Mouse (Mus musculus) heart, adult 8-10 months (tissue): Measurements from ENCODE around the gene Camta1. TPM values are rescaled to one million over a fixed set of nuclear protein-coding genes. Genes with fewer than 3 reads are reported as not detected.
"Not testable (repeated sequence)": the region's sequence is repeated elsewhere in the genome, so short reads cannot be mapped to it uniquely, and the experiment has no call there.

Experiments
- DNase-seq: peaks from one replicate; pipeline ENCODE4 v3.0.0; 2022; ENCODE audit warnings: low spot score
- total RNA-seq, 4 experiments: library from RNA; stranded (reverse); gene quantifications; 2 replicates each; pipeline ENCODE4 v1.2.4; 2022

Camta1 gene
- total RNA-seq, 4 experiments from 2014 or later: 185 to 232 (median 202) TPM

- DNase-seq: peak; percentile 83
Measured at GRCm38 (mm10) chr4:150901651-150902050, 960.0 kb downstream of the Camta1 start.

DNA sequence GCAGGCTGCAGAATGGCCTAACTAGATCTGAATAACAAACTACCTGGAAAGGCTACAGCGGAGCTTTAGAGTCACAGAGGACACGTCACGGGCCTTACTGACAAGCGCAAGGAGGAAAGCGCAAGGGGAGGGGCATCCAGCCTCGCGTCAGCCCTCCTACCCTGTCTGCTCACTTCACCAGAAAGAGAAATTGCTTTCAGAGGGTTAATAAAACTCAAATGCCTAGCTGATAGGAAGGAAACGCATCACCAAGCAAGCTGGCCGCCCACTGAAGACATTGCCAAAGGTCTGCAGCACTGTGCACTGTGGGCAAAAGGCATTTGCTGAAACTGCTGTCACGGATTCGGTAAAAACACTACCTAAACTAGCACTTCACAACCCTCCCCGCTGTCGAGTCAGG lies 961.2 kb downstream of the Camta1 start:
- DNase-seq: no peak

- DNase-seq: peak; percentile 73
Measured at GRCm38 (mm10) chr4:150898716-150899365, 962.8 kb downstream of the Camta1 start.

GRCm38 (mm10) chr4:150896896-150897624 lies 964.6 kb downstream of the Camta1 start:
- DNase-seq: no peak

- no peak for DNase-seq
Measured at GRCm38 (mm10) chr4:150894718-150895501, 966.8 kb downstream of the Camta1 start.

DNA sequence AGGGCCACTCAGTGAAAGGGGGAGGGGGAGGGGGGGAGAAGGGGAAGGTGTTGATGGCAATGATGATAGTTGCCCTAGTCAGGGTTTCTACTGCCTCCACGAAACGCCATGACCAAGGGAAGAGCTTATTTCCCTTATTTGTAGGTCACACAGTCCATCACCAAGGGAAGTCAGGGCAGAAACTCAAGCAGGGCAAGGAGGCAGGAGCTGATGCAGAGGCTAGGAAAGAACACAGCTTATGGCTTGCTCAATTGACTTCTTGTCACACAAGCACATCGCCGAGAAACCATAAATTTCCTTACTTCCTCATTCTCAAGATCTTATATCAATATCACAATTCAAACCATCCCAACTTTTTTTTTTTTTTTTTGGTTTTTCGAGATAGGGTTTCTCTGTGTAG lies 970.4 kb downstream of the Camta1 start:
- DNase-seq: no peak

DNA sequence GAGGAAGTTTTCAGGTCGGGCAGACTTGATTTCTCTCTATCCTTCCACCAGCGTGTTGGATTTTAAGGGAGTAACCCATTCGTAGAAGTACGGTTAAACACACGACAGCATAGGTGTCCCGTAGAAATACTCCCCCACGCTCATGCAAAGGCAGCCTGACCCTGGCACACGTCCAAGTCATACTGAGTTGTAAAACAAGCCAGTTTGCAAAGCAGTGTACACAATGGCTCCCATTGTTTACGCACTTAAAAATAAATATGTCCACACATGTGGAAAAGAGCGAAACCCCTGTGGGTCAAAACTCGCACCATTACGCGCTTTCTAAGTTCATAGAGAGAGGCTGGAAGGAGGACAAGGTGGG lies 971.7 kb downstream of the Camta1 start:
- no peak for DNase-seq

DNA sequence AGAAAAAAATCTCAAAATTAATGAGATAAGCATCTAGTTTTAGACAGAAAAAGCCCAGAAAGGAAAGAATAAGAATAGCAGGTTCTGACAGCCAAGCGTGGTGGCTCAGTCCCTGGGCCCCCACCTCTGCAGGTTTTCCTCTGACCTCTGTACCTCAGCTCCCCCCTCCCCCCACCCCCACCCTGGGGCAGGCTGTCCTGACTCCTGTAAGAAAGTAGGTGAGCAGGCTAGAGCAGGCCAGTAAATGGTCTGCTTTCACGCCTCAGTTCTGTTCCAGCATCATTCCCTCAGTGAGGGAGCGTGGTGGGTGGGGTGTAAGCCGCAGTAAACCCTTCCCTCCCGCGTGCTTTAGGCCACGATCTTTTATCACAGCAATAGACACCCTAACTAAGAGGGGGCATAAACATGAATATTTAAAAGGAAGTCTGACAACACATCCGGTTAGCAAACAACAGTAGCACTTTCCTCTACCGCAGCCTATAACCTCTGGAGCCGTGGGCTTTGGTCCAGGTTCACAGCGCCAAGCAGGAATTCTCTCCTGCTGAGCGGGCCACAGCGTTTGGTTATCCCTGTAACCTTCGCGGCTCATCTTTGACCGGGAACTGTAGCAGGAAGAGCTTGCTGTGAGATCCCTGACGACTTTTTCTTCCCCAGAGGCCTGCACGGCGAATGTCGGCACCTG lies 972.3 kb downstream of the Camta1 start:
- no peak for DNase-seq

DNA sequence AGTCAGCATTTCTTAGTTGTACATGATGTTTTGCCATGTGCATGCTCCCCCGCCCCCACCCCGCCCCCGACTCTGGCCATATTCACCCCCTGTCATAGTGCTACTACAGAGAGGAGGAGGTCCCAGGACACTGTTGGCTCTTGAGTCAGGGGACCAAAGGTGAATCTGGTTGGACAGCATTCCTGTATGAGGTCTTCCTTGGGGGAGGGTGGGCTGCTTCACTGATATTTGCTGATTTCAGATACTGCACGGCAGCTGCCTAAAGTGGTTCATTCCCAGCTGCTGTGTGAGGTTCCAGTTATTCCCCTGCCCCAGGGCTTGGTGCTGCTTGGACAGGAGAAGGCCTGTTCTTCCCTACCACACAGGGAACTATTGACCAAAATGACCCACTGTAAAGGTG lies 973.2 kb downstream of the Camta1 start:
- DNase-seq: no peak

DNA sequence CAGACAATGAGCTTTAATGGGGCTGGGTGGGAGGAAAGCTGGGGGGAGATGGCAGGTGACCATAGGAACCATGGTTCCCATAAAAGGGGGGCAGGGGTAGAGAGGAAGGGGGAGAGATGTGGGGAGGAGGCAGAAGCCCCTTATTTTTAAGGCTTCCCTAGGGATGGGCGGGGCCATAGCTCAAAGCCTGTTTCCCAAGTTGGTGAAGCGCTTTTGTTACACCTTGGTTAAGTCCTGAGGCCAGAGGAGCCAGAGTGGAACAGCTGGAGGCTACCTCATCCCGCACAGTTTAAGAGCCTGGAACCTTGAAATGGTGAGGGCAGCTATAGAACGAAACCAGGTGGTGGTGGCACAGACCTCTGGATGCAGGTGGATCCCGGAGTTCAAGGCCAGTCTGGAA lies 973.8 kb downstream of the Camta1 start:
- DNase-seq: no peak

- DNase-seq: no peak
Measured at GRCm38 (mm10) chr4:150882632-150883031, 979.0 kb downstream of the Camta1 start.

DNA sequence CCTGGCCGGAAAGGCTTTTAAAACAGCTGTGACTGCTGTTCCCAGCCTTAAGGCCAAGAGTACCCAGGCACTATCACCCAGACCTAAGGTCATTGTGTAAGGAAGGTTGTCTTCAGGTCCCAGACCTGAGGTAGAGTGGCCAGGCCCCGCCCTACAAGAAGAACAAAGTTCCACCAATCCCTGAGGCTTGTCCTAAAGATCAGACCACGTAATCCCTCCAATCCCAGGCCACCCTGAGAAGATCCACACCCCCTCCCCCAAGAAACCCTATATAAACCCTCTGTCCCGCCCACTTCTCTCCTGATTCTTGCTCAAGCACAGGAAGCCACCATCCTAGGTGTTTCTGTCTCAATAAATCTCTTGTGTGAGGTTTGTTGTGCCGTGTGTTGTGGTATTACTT lies 981.3 kb downstream of the Camta1 start:
- no peak for DNase-seq

GRCm38 (mm10) chr4:150879631-150880030 lies 982.0 kb downstream of the Camta1 start:
- DNase-seq: no peak

DNA sequence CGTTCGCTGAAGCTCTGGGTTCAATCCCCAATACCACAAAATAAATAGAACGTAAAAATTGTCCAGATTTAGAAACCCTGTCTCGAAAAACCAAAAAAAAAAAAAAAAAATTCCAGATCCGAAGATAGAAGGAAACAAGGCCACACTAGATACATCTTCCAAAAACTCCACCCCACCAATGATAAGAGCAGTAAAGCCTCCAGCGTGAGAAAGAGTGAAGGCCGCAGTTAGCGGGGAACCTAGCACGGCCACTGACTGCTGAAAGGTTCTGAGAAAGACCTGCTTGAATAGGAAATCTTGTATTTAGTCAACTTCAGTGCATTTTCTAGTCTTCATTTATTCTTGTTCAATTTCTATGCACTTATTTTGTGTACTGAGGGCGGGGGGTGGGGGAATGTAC lies 986.3 kb downstream of the Camta1 start:
- DNase-seq: no peak

DNA sequence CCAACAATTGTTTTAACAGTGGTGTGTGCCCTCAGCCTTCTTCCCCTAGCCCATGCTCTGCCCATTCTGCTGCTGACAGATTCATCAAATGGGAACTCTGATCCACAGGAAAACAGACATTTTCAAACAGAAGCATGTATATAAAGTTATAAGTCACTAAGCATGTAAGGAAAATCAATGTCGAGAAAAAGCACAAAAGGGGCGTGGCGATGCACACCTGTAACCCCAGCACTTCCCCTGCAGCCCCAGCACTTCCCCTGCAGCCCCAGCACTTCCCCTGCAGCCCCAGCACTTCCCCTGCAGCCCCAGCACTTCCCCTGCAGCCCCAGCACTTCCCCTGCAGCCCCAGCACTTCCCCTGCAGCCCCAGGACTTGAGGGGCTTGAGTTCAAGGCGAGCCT lies 987.3 kb downstream of the Camta1 start:
- not testable (repeated sequence) for DNase-seq

- no peak for DNase-seq
Measured at GRCm38 (mm10) chr4:150872681-150873080, 989.0 kb downstream of the Camta1 start.

GRCm38 (mm10) chr4:150872139-150872651 lies 989.5 kb downstream of the Camta1 start:
- DNase-seq: no peak

DNA sequence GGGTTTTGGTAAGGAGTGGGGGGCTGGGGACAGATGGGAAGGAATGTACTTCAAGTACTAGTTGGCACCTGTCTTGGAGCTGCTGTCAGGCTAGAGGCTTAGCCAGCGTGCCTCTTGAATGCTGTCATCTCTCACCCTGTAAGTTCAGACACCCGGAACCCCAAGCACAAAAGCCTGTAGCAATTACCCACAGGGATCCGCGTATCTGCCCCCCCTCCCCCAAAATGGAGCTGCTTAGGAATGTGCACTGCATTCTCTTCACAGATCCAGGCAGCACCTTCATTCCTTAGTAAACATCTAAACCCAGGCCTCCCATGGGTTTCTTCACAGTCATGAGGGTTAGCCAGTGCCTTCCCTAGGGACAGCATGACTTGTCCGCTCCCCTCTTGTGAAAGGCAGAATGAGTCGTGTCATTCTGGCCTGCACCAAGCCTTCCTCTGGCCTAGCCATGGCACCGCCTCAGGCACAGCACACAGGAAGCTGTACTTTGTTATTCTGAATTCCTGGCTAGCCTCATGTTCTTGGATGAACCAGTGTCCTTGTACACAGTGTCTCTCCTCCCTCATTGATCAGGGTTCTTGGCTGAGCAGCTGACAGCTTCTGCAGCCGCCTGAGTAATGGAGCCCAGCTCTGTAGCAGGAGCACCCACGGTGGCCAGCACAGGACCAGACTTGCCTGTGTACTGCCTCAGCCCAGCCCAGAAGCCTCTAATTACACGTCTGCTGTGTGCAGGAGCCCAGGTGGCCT lies 990.1 kb downstream of the Camta1 start:
- DNase-seq: peak; percentile 68

DNA sequence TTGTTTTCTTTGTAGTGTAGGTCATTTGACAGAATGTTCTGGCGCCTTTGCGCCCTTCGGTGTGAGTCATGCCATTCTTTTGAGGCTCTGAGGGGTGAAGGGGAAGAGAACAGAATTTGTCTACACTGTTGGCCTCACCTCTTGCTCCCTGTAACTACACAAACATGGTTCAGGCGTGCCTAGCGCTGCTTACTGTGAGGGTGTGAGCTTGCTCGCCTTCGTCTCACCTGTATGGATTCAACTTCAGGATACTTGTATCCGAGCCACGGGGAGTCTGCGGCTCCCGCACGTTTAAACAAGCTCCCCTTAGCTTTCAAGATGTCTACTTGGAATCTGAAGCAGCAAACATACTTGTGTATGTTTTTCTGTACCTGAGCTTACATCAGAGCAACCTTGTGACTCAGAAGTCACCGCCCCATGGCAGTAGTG lies 990.7 kb downstream of the Camta1 start:
- DNase-seq: no peak

DNA sequence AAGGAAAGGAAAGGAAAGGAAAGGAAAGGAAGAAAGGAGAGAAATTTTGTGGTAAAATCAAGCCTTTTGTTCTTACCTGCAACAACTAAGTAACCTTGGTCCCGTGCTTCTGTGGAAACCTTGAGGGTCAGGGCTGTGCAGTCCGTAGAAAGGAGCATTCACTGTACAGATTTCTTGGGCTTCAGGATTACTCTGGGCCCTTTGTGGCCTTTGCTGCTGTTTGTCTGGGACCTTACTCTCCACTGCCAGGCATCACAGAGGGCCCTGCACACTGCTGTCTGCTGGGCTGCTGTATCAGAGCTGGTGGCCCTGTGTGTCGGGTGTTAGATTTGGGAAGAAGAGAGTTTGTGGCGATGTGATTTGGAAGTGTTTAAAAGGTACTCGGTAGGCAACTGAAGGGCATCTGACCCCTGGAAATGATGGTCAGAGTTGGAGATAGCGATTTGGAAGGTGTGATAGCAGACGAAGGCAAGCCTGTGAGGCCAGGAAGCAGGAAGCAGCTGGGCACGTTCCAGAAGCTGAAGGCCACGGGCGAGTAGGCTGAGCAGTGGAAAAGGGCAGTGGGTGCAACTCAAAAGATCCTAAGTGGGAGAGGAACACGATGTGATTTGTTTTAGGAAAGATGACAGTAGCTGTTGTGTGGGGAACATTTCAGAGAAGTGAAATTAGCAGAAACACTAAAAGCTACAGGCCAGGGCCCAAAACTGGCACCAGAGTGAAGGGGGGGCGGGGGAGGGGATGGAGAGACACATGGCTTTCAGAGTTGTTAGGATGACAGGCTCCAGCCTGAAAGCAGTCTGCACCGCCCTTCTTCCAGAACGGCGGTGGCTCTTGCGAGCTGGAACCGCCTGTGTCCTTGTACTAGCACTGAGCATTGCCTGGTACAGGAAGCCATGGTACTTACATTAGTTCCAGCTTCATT lies 992.1 kb downstream of the Camta1 start:
- no peak for DNase-seq
